Mouse (Mus musculus) heart, adult 11 months (tissue): ENCODE results near the gene Wdr45.
"Not testable (repeated sequence)": the region's sequence is repeated elsewhere in the genome, so short reads cannot be mapped to it uniquely, and the experiment has no call there.

Experiments
- DNase-seq: peaks from one replicate; pipeline ENCODE4 v3.0.0; 2022

Wdr45 gene

GRCm38 (mm10) chrX:7722282-7722611 is 8.1 kb downstream of the Wdr45 start:
- DNase-seq = no peak

GRCm38 (mm10) chrX:7722691-7723090 is 8.6 kb downstream of the Wdr45 start:
- no peak for DNase-seq

GRCm38 (mm10) chrX:7724135-7724534 is 10.0 kb downstream of the Wdr45 start:
- DNase-seq = no peak

GRCm38 (mm10) chrX:7725841-7726240 is 11.7 kb downstream of the Wdr45 start:
- DNase-seq = no peak

DNA sequence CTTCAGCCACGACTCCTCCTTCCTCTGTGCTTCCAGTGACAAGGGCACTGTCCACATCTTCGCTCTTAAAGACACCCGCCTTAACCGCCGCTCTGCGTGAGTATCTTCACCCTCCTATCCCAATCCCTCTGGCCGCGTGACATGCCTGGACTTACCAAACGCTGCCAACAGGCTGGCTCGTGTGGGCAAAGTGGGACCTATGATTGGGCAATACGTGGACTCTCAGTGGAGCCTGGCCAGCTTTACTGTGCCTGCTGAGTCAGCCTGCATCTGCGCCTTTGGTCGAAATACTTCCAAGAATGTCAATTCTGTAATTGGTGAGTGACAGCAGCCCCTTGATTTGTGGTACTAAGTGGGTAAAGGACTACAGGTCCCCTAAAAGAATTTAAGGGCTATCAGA is 13.0 kb downstream of the Wdr45 start:
- DNase-seq = no peak

- peak; percentile 99 for DNase-seq
Observed at GRCm38 (mm10) chrX:7728215-7728921, 14.2 kb downstream of the Wdr45 start, which contains the start of gene Praf2. Praf2 (plus strand) TSS chrX:7728439.

- DNase-seq = peak; percentile 89
Observed at GRCm38 (mm10) chrX:7728922-7729265, 14.8 kb downstream of the Wdr45 start.

- peak; percentile 93 for DNase-seq
Observed at GRCm38 (mm10) chrX:7733571-7734156, 19.5 kb downstream of the Wdr45 start.

DNA sequence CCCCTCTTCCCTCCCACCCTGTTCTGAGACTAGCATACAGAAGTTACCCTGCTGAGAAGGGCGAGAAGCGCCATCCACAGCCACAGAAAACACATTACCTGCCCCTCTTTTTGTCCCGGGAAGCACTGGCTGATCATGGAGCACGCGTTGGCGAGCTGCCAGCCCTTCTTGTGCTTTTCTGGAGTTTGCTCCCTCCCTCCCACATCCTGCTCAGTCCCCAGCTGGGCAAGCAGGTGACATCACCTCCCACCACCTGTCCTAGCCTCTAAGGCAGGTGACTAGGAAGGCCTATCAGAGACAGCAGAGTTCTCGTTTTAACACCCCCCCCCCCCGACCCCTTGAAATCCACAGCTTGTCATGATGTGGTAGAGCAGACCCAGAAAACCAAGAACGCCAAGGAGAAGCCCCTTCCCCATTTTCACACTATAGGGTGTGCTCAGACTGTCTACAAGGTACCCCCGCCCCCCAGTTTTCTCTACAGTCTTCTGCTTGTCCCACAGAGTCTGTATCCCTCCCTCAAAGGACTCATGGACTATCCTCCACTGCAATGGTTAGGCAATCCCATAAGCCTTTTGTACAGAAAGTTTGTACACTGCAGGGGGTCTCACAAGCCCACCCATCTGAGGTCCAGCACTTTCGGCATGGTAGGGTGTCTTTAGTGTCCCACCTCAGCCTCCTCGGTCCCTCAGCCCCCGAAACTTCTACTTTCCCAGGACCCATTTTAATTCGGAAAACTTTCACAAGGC is 25.4 kb downstream of the Wdr45 start:
- no peak for DNase-seq

DNA sequence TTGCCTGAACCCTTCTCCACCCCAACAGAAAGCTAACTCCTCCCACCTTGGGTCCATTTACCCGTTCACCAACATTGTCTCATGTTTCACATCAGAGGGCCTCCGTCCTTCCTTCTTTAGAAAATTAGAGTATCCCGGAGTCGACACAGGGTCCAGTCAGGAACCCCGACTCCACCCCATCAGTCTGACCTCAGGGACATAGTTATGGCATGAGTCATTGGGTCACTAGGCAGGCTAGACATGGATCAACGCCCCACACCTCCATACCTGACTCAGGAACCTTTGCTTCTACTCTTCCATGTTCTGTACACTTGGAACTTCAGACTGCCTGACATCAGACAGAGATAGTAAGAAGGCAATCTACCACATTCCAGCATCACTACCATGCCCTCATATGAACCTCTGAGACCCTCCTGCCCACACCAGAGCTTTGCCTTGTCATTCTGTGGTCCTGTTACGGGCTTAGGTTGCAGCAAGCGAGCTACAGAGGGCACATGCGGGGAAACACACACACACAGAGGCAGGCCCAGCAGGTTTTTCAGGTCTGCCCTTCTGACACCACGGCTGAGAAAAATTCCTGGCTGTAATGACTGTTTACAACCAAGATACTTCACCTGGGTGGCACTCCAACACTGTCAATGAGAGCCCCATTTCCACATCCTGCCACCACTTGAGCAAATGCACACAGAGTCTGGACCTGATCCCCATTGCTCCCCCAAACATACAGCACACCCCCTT is 26.1 kb downstream of the Wdr45 start:
- DNase-seq = no peak

GRCm38 (mm10) chrX:7741103-7741502 is 27.0 kb downstream of the Wdr45 start:
- DNase-seq = no peak

DNA sequence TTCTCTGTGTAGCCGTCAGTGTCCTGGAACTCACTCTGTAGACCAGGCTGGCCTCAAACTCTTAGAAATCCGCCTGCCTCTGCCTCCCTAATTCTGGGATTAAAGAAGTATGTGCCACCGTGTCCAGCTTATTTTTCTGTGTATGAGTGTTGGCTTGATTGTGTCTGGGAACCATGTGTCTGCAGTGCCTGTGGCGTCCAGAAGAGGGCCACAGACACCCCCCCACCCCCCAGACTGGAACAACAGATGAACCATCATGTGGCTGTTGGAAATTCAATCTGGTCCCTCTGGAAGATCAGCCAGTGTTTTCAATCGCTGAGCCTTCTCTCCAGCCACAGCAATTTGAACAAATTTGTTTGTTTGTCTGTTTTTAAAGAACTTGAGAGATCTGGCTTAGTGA is 29.3 kb downstream of the Wdr45 start:
- DNase-seq = no peak

GRCm38 (mm10) chrX:7744940-7745339 is 30.8 kb downstream of the Wdr45 start:
- DNase-seq = no peak

GRCm38 (mm10) chrX:7745429-7745828 is 31.3 kb downstream of the Wdr45 start:
- DNase-seq = no peak

DNA sequence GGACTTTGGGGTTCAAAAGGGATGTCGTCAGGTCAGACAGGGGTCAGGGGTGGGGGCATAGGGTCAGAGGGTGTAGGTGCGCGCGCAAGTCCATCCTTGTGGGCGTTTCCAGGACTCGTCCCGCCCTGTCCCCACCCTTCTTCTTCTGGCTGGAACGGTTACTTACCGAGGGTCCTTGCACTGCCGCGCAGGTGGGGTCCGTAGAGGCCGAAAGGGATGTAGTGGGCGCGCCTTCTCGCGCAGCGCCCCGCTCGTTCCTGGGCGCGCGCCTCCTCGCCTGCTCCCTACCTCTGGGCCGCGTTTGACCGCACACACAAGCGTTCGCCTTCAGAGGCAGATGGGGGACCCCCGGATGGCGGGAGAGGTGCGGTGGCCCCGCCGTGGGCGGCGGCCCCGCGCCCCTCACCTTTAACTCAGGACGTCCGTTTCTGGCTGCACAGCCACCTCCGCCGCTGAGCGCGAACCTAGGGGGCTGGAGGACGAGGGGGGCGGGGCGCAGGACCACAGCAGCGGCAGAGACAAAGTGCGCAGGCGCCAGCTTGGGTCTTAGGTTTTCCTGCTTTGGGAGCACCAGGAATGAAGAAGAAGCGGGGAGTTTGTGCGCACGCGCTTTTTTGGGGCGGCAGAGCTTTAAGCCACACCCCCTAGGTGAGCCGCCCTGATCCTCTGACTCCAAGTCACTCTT is 36.4 kb downstream of the Wdr45 start, which contains the start of gene Ccdc120:
Ccdc120 (minus strand) TSS at position 474 of the 685 bp plus-strand sequence.
- peak; percentile 97 for DNase-seq

DNA sequence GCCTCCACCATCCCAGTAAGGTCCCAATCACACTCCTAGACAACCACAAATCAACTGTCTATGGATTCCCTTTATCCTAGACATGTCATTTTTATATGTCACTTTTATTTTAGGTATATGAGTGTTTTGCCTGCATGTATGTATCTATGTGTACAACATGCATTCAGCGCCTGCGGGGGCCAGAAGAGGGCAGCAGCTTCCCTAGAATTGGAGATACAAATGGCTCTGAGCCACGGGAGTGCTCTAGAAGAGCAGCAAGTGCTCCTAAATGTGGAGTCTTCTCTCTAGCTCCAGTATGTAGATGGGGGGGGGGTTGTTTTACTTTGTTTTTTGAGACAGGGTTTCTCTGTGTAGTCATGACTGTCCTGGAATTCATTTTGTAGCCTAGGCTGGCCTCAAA is 39.5 kb downstream of the Wdr45 start:
- DNase-seq = not testable (repeated sequence)

DNA sequence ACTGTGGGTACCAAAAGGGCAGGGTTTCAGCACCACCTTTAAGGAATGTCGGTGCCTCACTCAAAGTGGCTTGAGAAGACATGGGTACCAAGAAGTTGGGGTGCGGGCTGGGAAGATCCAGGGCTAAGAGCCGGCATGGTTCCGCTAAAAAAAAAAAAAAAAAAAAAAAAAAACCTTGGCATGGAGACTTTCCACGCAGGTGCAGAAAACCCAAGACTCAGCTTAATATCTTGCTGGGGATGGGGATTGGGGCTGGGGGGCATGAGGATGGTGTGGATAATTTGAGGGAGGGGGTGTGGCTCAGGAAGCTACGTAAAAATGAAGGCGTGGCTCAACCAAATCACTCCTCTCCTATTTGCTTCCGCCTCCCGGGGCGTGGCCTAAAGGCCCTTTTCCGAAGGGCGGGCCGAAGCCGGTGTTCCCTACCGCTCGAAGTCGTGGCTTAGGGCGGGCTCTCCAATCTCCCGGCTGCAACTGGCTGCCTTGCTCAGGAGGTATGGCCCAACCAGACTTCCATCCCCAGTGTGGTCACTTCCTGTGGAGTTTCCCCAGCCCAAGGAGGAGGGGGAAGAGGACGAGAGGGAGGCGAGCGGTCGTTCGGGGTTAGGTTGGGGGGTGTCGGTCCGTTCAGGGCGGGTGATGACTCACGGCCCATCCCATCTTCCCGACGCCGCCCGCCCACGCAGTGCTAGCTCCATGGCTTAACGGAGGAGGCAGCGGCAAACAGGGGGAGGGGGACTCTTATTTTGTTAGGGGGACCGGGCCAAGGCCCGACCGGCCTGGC is 48.2 kb downstream of the Wdr45 start, which contains the start of gene Tfe3:
Tfe3 (plus strand) TSS at position 424 of the 784 bp plus-strand sequence.
- peak; percentile 100 for DNase-seq

GRCm38 (mm10) chrX:7762921-7763197 is 48.7 kb downstream of the Wdr45 start:
- no peak for DNase-seq

DNA sequence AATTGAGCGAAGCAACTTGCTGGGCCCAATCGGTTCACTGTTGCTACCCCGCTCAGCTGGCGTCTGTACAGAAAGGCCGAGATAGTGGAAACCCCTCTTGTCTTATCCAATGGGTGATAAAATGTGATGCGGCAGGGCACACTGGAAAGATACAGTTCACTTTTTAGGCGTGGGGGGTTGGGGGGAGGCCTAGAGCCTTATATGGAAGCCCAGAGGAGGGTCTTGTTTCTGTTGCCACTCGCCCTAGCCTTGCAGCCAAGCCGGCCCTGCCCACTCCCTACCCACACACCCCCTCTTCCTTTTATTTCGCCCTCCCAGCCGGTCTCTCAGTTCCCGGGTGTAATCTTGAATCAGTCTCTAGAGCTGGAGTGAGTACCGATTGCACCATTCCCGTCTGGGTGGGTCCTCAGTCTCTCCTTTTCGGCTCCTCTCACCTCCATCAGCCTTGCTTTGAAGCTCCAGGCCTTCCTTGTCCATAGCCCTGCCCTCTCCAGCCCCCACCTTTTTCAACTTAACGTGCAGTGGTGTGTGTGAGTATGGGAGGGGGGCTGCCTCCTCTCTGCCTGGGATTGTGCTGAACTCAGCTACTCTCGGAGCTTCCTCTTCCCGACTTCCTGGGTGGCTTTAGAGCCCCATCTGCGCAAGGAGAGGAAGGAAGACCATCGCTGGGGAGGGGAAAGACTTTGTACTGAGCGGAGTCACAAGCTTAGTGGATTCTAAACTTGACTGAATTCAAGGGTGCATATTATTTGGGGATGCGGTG is 49.7 kb downstream of the Wdr45 start:
- DNase-seq = peak; percentile 98

DNA sequence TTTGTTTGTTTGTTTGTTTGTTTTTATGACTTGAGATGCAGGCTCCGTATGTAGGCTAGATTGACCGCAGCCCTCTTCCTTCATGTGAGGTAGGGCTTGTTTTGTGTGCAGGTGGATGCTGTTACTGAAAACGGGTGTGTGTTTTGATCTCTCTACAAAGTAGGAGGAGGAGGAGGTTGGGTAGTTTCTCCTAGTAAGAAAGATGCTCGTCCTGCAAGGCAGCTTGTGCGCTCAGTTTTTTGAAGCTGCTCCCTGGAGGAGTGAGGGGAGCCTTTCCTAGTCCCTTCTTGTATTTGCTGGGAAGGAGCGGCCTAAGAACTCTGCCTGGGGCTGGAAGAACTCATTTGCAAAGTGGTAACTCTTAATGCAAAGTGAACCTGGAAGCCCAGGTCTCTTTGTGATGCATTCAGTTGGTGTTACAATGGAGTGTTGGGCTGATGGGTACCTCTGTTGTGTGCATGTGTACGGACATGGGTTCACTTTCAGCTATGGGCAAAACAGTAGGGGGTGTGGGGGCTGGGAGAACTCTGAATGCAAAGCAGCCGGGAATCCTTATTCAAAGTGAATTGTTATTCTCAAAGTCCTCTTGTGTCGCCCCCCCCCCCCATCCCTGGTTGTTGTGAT is 50.6 kb downstream of the Wdr45 start:
- peak; percentile 70 for DNase-seq

DNA sequence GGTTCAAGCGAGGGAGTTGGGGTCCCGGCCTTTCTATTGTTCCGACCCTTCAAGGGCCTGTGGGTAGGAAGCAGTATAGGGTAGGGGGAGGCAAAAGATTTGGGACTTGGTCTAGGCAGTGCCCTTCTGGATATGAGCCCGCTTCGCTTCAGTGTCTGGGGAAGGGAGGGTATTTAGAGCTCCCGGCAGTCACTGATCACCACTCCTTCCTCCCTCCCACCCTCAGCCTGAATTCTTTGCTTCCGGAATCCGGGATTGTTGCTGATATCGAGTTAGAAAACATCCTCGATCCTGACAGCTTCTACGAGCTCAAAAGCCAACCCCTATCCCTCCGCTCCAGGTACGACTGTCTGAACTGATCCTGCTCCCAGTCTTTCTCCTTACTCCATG is 51.1 kb downstream of the Wdr45 start:
- DNase-seq = peak; percentile 92
